Mouse (Mus musculus): ENCODE results near the gene Prox2. TPM values are rescaled to one million over a fixed set of nuclear protein-coding genes. Genes with fewer than 3 reads are reported as not detected.

The Prox2 gene
- polyA plus RNA-seq, 2 experiments, result 2.5 to 3.2 TPM

- Histone ChIP-seq H3K36me3 (ENCODE audit: control insufficient read depth, insufficient read depth, low read length) (peaks cover 2% of the 10 kb centered on the region), H3K27me3 (ENCODE audit: control insufficient read depth, insufficient read depth, low read length) (no peaks in the 10 kb centered on the region), H3K27ac (replicated peaks; ENCODE audit: low read depth, low read length) (no peak overlapping the region), H3K4me1 (ENCODE audit: control insufficient read depth, insufficient read depth, low read length) (no peaks in the 10 kb centered on the region), H3K4me2 (replicated peaks; ENCODE audit: low read depth, low read length, severe bottlenecking) (no peak overlapping the region), H3K9me3 (ENCODE audit: control insufficient read depth, low read length) (no peaks in the 10 kb centered on the region), H3K4me3 (replicated peaks; ENCODE audit: low read length) (no peak overlapping the region), H3K9ac (ENCODE audit: low read depth, low read length, severe bottlenecking) (0 out of 2 replicates have a peak overlapping the region, but pooled peaks have one; percentile 28)
- ATAC-seq (ENCODE audit: low FRiP score, low read depth) (no peak), DNase-seq (ENCODE audit: low spot score) (no peak)
- WGBS, result 41% methylated on average over 18 of the region's 18 CpGs
- TF ChIP-seq POLR2A (IDR thresholded peaks at IDR 0.05; ENCODE audit: borderline replicate concordance, extremely low read depth, insufficient read depth, insufficient read length), result no peak
Observed at GRCm38 (mm10) chr12:85140036-85140701, 29.6 kb upstream of the Prox2 start.

DNA sequence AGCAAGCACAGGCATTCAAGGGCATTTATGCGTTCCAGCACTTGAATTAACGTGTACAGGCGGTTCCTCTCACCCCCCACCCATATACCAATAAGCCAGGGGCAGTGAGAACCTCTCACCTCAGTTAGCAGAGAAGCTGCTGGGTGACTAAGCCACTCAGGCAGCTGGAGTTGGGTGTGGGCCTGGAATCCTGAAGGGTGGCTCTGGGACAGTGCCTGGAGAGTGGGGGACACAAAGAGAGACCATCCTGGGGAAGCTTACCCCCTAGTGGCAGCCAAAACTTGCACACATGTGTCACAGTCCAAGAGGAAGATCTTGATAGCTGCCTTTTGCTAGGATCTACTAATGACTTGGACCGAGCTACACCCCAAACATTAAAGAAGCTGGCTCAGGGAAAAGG, 26.1 kb upstream of the Prox2 start:
- no peak overlapping the region for H3K27ac ChIP-seq (replicated peaks; ENCODE audit: low read depth, low read length)
- no peak for ATAC-seq (ENCODE audit: low FRiP score, low read depth)
- 80% methylated on average over 4 of the region's 4 CpGs for WGBS

DNA sequence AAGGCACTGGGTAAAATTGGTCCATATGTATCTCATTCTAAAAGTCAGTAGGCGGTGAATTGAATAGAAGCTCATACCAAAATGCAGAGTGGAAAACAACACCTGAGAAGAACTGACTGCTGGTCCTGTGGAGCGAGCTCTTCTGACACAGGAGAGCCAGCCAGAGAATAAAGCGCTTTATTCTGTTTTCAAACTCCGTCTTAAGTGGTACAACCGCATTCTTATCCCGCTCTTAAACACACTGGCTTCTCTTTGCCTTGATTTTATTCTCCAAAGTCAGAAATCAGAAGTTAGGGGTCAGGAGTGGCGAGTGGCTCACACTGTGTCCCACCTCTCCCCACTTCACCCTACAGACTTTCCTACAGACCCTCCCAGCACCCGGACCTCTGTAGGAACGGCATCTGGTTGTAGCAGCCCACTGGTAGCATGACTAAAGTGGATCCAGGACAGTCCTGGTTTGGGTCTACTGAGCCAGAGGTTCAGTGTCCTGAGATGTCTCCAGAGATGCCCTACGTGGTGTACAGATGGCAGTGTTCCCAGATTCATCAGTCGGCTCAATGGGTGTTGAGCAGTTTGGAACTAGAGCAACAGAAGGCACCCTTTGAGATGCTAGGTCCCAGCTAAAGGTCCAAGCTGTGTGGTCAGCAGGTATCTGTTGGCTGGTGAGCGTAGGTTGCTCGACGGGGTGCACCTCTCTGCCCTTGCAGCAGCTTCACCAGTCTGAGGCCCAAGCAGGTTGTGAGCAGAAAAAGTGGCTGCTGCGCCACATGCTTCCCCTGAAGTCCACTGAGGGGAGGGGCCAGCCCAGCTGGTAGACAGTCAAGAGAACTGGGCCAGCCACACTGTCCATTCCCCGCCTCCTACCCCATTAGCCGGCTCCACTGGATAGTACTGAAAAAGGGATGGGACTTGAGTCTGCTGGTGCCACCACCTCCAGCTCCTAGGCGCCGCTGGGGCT, 25.2 kb upstream of the Prox2 start:
- H3K4me2 ChIP-seq (replicated peaks; ENCODE audit: low read depth, low read length, severe bottlenecking), result no peak overlapping the region
- no peaks in the 10 kb centered on the region for H3K9me3 ChIP-seq (ENCODE audit: control insufficient read depth, low read length)
- WGBS, result 76% methylated on average over 19 of the region's 19 CpGs
- no peak overlapping the region for H3K9ac ChIP-seq (ENCODE audit: low read depth, low read length, severe bottlenecking)
- DNase-seq (ENCODE audit: low spot score), result no peak
- ATAC-seq (ENCODE audit: low FRiP score, low read depth), result 0 out of 2 replicates have a peak, but pooled peaks have one; percentile 14
- H3K4me3 ChIP-seq (replicated peaks; ENCODE audit: low read length), result no peak overlapping the region
- H3K36me3 ChIP-seq (ENCODE audit: control insufficient read depth, insufficient read depth, low read length), result peaks cover 42% of the 10 kb centered on the region
- no peaks in the 10 kb centered on the region for H3K4me1 ChIP-seq (ENCODE audit: control insufficient read depth, insufficient read depth, low read length)
- TF ChIP-seq POLR2A (IDR thresholded peaks at IDR 0.05; ENCODE audit: borderline replicate concordance, extremely low read depth, insufficient read depth, insufficient read length), result no peak
- no peaks in the 10 kb centered on the region for H3K27me3 ChIP-seq (ENCODE audit: control insufficient read depth, insufficient read depth, low read length)
- no peak overlapping the region for H3K27ac ChIP-seq (replicated peaks; ENCODE audit: low read depth, low read length)

More for the DNA sequence above, 26.1 kb upstream of the Prox2 start:
- no peak overlapping the region for H3K9ac ChIP-seq (ENCODE audit: low read depth, low read length, severe bottlenecking)
- H3K4me2 ChIP-seq (replicated peaks; ENCODE audit: low read depth, low read length, severe bottlenecking), result no peak overlapping the region
- no peaks in the 10 kb centered on the region for H3K9me3 ChIP-seq (ENCODE audit: control insufficient read depth, low read length)
- no peaks in the 10 kb centered on the region for H3K27me3 ChIP-seq (ENCODE audit: control insufficient read depth, insufficient read depth, low read length)
- peaks cover 34% of the 10 kb centered on the region for H3K36me3 ChIP-seq (ENCODE audit: control insufficient read depth, insufficient read depth, low read length)
- no peak for DNase-seq (ENCODE audit: low spot score)
- H3K4me3 ChIP-seq (replicated peaks; ENCODE audit: low read length), result no peak overlapping the region
- H3K4me1 ChIP-seq (ENCODE audit: control insufficient read depth, insufficient read depth, low read length), result no peaks in the 10 kb centered on the region
- TF ChIP-seq POLR2A (IDR thresholded peaks at IDR 0.05; ENCODE audit: borderline replicate concordance, extremely low read depth, insufficient read depth, insufficient read length), result no peak

DNA sequence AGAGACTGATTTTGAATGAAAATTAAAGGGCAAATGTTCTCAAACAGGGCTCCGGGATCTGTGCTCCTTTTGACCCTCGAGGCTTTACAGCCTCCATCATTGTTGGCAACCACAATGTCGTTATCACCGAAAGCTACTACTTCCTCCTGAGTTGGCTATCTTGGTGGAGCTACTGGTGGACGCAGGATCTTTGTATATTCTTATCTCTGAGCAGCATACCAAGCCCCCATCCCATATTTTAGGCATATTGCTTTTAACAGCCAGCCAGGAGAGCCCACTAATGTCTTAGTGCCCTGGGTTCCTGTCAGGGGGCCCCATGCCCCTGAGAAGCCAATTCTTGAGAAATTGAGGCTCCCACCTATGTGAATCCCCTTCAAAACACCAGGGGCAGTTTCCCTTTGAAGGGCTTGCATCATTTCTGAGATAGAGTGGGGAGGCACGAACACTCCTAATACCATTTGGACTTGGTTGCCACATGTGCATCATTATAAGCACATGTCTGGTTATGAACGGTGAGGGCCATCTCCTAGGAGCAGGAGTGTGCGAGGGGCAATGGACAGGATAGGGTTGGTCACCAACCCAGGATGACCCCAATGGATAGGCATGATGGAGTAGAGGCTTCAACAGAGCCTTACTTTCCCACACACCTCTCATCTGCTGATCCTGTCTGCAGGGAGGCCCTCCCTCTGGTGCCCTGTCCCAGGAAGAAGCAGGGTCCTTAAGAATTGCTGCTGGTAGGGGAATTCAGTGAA, 23.7 kb upstream of the Prox2 start:
- Histone ChIP-seq H3K27ac (replicated peaks; ENCODE audit: low read depth, low read length) (no peak overlapping the region), H3K4me3 (replicated peaks; ENCODE audit: low read length) (no peak overlapping the region), H3K27me3 (ENCODE audit: control insufficient read depth, insufficient read depth, low read length) (no peaks in the 10 kb centered on the region), H3K4me2 (replicated peaks; ENCODE audit: low read depth, low read length, severe bottlenecking) (no peak overlapping the region), H3K9me3 (ENCODE audit: control insufficient read depth, low read length) (no peaks in the 10 kb centered on the region), H3K9ac (ENCODE audit: low read depth, low read length, severe bottlenecking) (no peak overlapping the region), H3K4me1 (ENCODE audit: control insufficient read depth, insufficient read depth, low read length) (no peaks in the 10 kb centered on the region), H3K36me3 (ENCODE audit: control insufficient read depth, insufficient read depth, low read length) (peaks cover 57% of the 10 kb centered on the region)
- no peak for ATAC-seq (ENCODE audit: low FRiP score, low read depth)
- WGBS, result 88% methylated on average over 8 of the region's 8 CpGs
- no peak for DNase-seq (ENCODE audit: low spot score)
- no peak for TF ChIP-seq POLR2A (IDR thresholded peaks at IDR 0.05; ENCODE audit: borderline replicate concordance, extremely low read depth, insufficient read depth, insufficient read length)

DNA sequence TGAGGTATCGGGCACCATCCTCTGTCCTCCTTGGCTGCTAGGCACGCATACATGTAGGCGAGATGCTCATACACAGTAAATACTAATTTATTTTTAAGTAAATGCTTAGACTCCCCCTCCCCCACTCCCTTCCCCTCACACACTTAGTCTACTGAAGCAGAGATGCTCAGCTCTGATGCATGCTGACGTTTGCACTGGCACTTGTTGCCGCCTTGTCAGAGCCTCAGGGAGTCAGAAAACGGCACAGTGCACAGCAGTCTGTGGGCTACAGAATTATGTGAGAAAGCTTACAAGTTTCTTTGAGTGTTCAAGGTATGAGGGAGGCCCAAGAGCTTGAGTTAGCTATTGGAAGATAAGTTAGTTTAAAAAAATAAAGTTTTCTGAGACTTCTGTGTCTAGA, 20.8 kb upstream of the Prox2 start:
- TF ChIP-seq POLR2A (IDR thresholded peaks at IDR 0.05; ENCODE audit: borderline replicate concordance, extremely low read depth, insufficient read depth, insufficient read length), result no peak
- 94% methylated on average over 6 of the region's 6 CpGs for WGBS
- H3K9me3 ChIP-seq (ENCODE audit: control insufficient read depth, low read length), result no peaks in the 10 kb centered on the region
- H3K4me3 ChIP-seq (replicated peaks; ENCODE audit: low read length), result no peak overlapping the region
- no peaks in the 10 kb centered on the region for H3K27me3 ChIP-seq (ENCODE audit: control insufficient read depth, insufficient read depth, low read length)
- no peak overlapping the region for H3K27ac ChIP-seq (replicated peaks; ENCODE audit: low read depth, low read length)
- DNase-seq (ENCODE audit: low spot score), result no peak
- H3K9ac ChIP-seq (ENCODE audit: low read depth, low read length, severe bottlenecking), result no peak overlapping the region
- H3K36me3 ChIP-seq (ENCODE audit: control insufficient read depth, insufficient read depth, low read length), result peaks cover 82% of the 10 kb centered on the region
- ATAC-seq (ENCODE audit: low FRiP score, low read depth), result no peak
- H3K4me2 ChIP-seq (replicated peaks; ENCODE audit: low read depth, low read length, severe bottlenecking), result no peak overlapping the region
- no peaks in the 10 kb centered on the region for H3K4me1 ChIP-seq (ENCODE audit: control insufficient read depth, insufficient read depth, low read length)

Data from limb, embryonic 14.5 days (tissue).